28 mouse cellular contexts compared by ENCODE assay signal in the genomic region with DNA sequence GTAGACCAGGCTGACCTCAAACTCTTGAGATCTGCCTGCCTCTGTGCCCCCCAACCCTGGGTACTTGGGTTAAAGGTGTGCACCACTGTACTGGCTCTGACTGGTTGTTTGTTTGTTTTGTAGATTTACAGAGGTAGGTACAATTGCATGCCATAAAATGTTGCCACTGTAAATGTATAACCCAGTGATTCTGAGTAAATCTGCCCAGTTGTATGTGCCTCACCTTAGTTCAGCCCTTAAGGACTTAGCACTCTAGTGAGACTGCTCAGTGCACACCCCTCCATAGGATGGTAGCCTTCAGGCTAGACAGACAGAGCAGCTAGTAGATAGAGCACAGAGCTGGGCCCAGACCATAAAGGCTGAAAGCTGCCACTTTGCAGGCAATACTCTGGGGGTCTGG. TPM values are rescaled to one million over a fixed set of nuclear protein-coding genes. Genes with fewer than 3 reads are reported as not detected.
DNase-seq lines count a peak whose midpoint lies in the region; ATAC-seq and TF ChIP-seq lines count a peak whose summit lies in the region.
"Had no signal": no experiment of that assay in that cellular context is flagged by ENCODE, and none has a peak within 500 bp of the region (broad histone marks: within the 10 kb centered on the region; RNA-seq: fewer than 3 reads in every experiment).

No protein-coding gene starts in this region.

- no peak overlapping the region for H3K27ac ChIP-seq in intestine, embryonic 15.5 days
- H3K27ac ChIP-seq in intestine, embryonic 16.5 days (ENCODE audit: low read length), result 0 out of 2 replicates have a peak overlapping the region, but pooled peaks have one; percentile 3
- no peak overlapping the region for H3K27ac ChIP-seq in hindbrain, postnatal 0 days
- H3K27ac ChIP-seq: embryonic facial prominence, embryonic 13.5 days; embryonic facial prominence, embryonic 15.5 days; forebrain, embryonic 10.5 days; forebrain, embryonic 12.5 days had no signal

- DNase-seq in large intestine, adult 2 months (ENCODE audit: low read depth, low spot score), result peak; percentile 73
- DNase-seq in hindbrain, postnatal 0 days (ENCODE audit: low spot score), result no peak
- DNase-seq: adrenal gland, adult 2 months; adrenal gland, postnatal 10 days; adrenal gland, postnatal 25 days; cerebellum, adult 11 months; cerebellum, adult 18-20 months; cerebellum, adult 8-10 months; cerebellum, adult 9-11 months; cerebellum, postnatal 14 days; cerebellum, postnatal 36 days; embryo, embryonic 11 days had no signal

- no peaks in the 10 kb centered on the region for H3K4me1 ChIP-seq in intestine, embryonic 15.5 days (replicated peaks)
- 0 out of 2 replicates have a peak, but pooled peaks cover 3% of the 10 kb centered on the region for H3K4me1 ChIP-seq in intestine, embryonic 16.5 days (ENCODE audit: control insufficient read depth, insufficient read depth, low read length)
- no peaks in the 10 kb centered on the region for H3K4me1 ChIP-seq in hindbrain, postnatal 0 days (ENCODE audit: insufficient read depth, low read length)
- H3K4me1 ChIP-seq: embryonic facial prominence, embryonic 13.5 days; embryonic facial prominence, embryonic 15.5 days; forebrain, embryonic 10.5 days; forebrain, embryonic 12.5 days had no signal

- ATAC-seq in intestine, embryonic 15.5 days, result peak; percentile 78
- peak; percentile 85 for ATAC-seq in intestine, embryonic 16.5 days
- no peak for ATAC-seq in hindbrain, postnatal 0 days
- no peak for ATAC-seq in granulocyte monocyte progenitor cell, adult 5-6 weeks (replicated peaks; ENCODE audit: poor library complexity, severe bottlenecking)
- ATAC-seq: forebrain, embryonic 14.5 days; forebrain, embryonic 16.5 days had no signal

- H3K27me3 ChIP-seq in intestine, embryonic 15.5 days (replicated peaks), result no peaks in the 10 kb centered on the region
- H3K27me3 ChIP-seq in intestine, embryonic 16.5 days (replicated peaks; ENCODE audit: control insufficient read depth, insufficient read depth, low read length), result no peaks in the 10 kb centered on the region
- H3K27me3 ChIP-seq in hindbrain, postnatal 0 days (ENCODE audit: insufficient read depth, low read length), result no peaks in the 10 kb centered on the region
- H3K27me3 ChIP-seq: embryonic facial prominence, embryonic 13.5 days; embryonic facial prominence, embryonic 15.5 days; forebrain, embryonic 12.5 days had no signal

- H3K36me3 ChIP-seq in intestine, embryonic 15.5 days, result peaks cover 38% of the 10 kb centered on the region
- H3K36me3 ChIP-seq in intestine, embryonic 16.5 days (ENCODE audit: control insufficient read depth, insufficient read depth, low read length), result peaks cover 7% of the 10 kb centered on the region
- peaks cover 47% of the 10 kb centered on the region for H3K36me3 ChIP-seq in hindbrain, postnatal 0 days (ENCODE audit: insufficient read depth, low read length)

- no peak for TF ChIP-seq CTCF in hindbrain, postnatal 0 days (IDR thresholded peaks at IDR 0.05; ENCODE audit: low read depth)

- no peak overlapping the region for H3K9ac ChIP-seq in intestine, embryonic 15.5 days
- no peak overlapping the region for H3K9ac ChIP-seq in intestine, embryonic 16.5 days (ENCODE audit: low read depth, low read length)
- H3K9ac ChIP-seq in hindbrain, postnatal 0 days (replicated peaks; ENCODE audit: low read length), result no peak overlapping the region
- H3K9ac ChIP-seq: embryonic facial prominence, embryonic 13.5 days; embryonic facial prominence, embryonic 15.5 days; forebrain, embryonic 12.5 days had no signal

- no peak overlapping the region for H3K4me2 ChIP-seq in intestine, embryonic 15.5 days (replicated peaks)
- no peak overlapping the region for H3K4me2 ChIP-seq in intestine, embryonic 16.5 days (ENCODE audit: low read depth, low read length)
- no peak overlapping the region for H3K4me2 ChIP-seq in hindbrain, postnatal 0 days (ENCODE audit: low read depth, low read length)
- H3K4me2 ChIP-seq: embryonic facial prominence, embryonic 13.5 days; embryonic facial prominence, embryonic 15.5 days; forebrain, embryonic 12.5 days had no signal

- H3K4me3 ChIP-seq in intestine, embryonic 15.5 days (replicated peaks), result no peak overlapping the region
- no peak overlapping the region for H3K4me3 ChIP-seq in intestine, embryonic 16.5 days (ENCODE audit: low read length)
- H3K4me3 ChIP-seq in hindbrain, postnatal 0 days (ENCODE audit: low read length), result no peak overlapping the region
- H3K4me3 ChIP-seq: embryonic facial prominence, embryonic 13.5 days; embryonic facial prominence, embryonic 15.5 days; erythroblast, embryonic 14.5 days; forebrain, embryonic 10.5 days; forebrain, embryonic 12.5 days had no signal

- H3K9me3 ChIP-seq in intestine, embryonic 15.5 days, result no peaks in the 10 kb centered on the region
- no peaks in the 10 kb centered on the region for H3K9me3 ChIP-seq in intestine, embryonic 16.5 days (ENCODE audit: control insufficient read depth, low read length)
- H3K9me3 ChIP-seq in hindbrain, postnatal 0 days (ENCODE audit: low read length), result no peaks in the 10 kb centered on the region
- H3K9me3 ChIP-seq: embryonic facial prominence, embryonic 13.5 days; embryonic facial prominence, embryonic 15.5 days; forebrain, embryonic 10.5 days; forebrain, embryonic 12.5 days had no signal

RNA-seq across cellular contexts. Expression of gene Zc3h18, which starts 17.3 kb away (rescaled TPM):
- 53.9 and 54.0 TPM in 2 replicates for polyA plus RNA-seq in intestine, embryonic 15.5 days (2015; fragmentation: Nextera tagmentation; extraction: Ambion mirVana)
- 40.5 and 43.1 TPM in 2 replicates for polyA plus RNA-seq in intestine, embryonic 16.5 days (2015; fragmentation: Nextera tagmentation; extraction: Ambion mirVana)
- 18.6 and 29.6 TPM in 2 replicates for polyA plus RNA-seq in large intestine, adult 2 months (2012; rRNA removed)
- total RNA-seq in hindbrain, postnatal 0 days (2014; rRNA removed), result 24.4 and 25.6 TPM in 2 replicates
- polyA plus RNA-seq in hindbrain, postnatal 0 days (2015; fragmentation: Nextera tagmentation; extraction: Ambion mirVana), result 25.2 and 25.3 TPM in 2 replicates
- total RNA-seq in granulocyte monocyte progenitor cell, adult 5-6 weeks (2014; fragmentation: Nextera tagmentation), result 42.9 and 43.9 TPM in 2 replicates
- 66.9 and 67.0 TPM in 2 replicates for total RNA-seq in granulocyte monocyte progenitor cell, adult 5-6 weeks (2017)

RNA-seq across cellular contexts. Expression of gene Il17c, which starts 28.1 kb away (rescaled TPM):
- polyA plus RNA-seq in intestine, embryonic 15.5 days (2015; fragmentation: Nextera tagmentation; extraction: Ambion mirVana), result not detected in 2 replicates
- not detected in 2 replicates for polyA plus RNA-seq in intestine, embryonic 16.5 days (2015; fragmentation: Nextera tagmentation; extraction: Ambion mirVana)
- 0.21 and 0.41 TPM in 2 replicates for polyA plus RNA-seq in large intestine, adult 2 months (2012; rRNA removed)
- total RNA-seq in hindbrain, postnatal 0 days (2014; rRNA removed), result 0.52 TPM in 1 of 2 replicates, not detected in the other
- polyA plus RNA-seq in hindbrain, postnatal 0 days (2015; fragmentation: Nextera tagmentation; extraction: Ambion mirVana), result 0.21 TPM in 1 of 2 replicates, not detected in the other
- total RNA-seq in granulocyte monocyte progenitor cell, adult 5-6 weeks (2014; fragmentation: Nextera tagmentation), result not detected in 2 replicates
- total RNA-seq in granulocyte monocyte progenitor cell, adult 5-6 weeks (2017), result not detected in 2 replicates
- total RNA-seq: adrenal gland, adult 2 months; adrenal gland, postnatal 10 days; adrenal gland, postnatal 25 days; adrenal gland, postnatal 4 days; ES-E14; MEL had no signal
- polyA plus RNA-seq: embryonic facial prominence, embryonic 11.5 days; embryonic facial prominence, embryonic 15.5 days; erythroblast, embryonic 14.5 days; forebrain, embryonic 12.5 days; forebrain, embryonic 14.5 days; forebrain, embryonic 16.5 days had no signal

RNA-seq across cellular contexts. Expression of gene Trhr2, which starts 33.2 kb away (rescaled TPM):
- polyA plus RNA-seq in intestine, embryonic 15.5 days (2015; fragmentation: Nextera tagmentation; extraction: Ambion mirVana), result not detected in 2 replicates
- polyA plus RNA-seq in intestine, embryonic 16.5 days (2015; fragmentation: Nextera tagmentation; extraction: Ambion mirVana), result not detected in 2 replicates
- not detected in 2 replicates for polyA plus RNA-seq in large intestine, adult 2 months (2012; rRNA removed)
- 2.0 and 3.2 TPM in 2 replicates for total RNA-seq in hindbrain, postnatal 0 days (2014; rRNA removed)
- polyA plus RNA-seq in hindbrain, postnatal 0 days (2015; fragmentation: Nextera tagmentation; extraction: Ambion mirVana), result 0.45 and 0.57 TPM in 2 replicates
- total RNA-seq in granulocyte monocyte progenitor cell, adult 5-6 weeks (2014; fragmentation: Nextera tagmentation), result not detected in 2 replicates
- total RNA-seq in granulocyte monocyte progenitor cell, adult 5-6 weeks (2017), result not detected in 2 replicates
- total RNA-seq: adrenal gland, adult 2 months; adrenal gland, postnatal 10 days; adrenal gland, postnatal 25 days; adrenal gland, postnatal 4 days; common myeloid progenitor, adult 5-6 weeks; ES-E14 had no signal
- polyA plus RNA-seq: adrenal gland, adult 2 months; embryonic facial prominence, embryonic 11.5 days; erythroblast, embryonic 14.5 days; forebrain, embryonic 10.5 days; forebrain, embryonic 12.5 days; forebrain, embryonic 14.5 days; forebrain, embryonic 16.5 days had no signal

RNA-seq across cellular contexts. Expression of gene Cyba, which starts 39.0 kb away (rescaled TPM):
- polyA plus RNA-seq in intestine, embryonic 15.5 days (2015; fragmentation: Nextera tagmentation; extraction: Ambion mirVana), result 307 and 314 TPM in 2 replicates
- 338 and 349 TPM in 2 replicates for polyA plus RNA-seq in intestine, embryonic 16.5 days (2015; fragmentation: Nextera tagmentation; extraction: Ambion mirVana)
- 240 and 254 TPM in 2 replicates for polyA plus RNA-seq in large intestine, adult 2 months (2012; rRNA removed)
- 19.6 and 30.6 TPM in 2 replicates for total RNA-seq in hindbrain, postnatal 0 days (2014; rRNA removed)
- 44.0 and 46.2 TPM in 2 replicates for polyA plus RNA-seq in hindbrain, postnatal 0 days (2015; fragmentation: Nextera tagmentation; extraction: Ambion mirVana)
- total RNA-seq in granulocyte monocyte progenitor cell, adult 5-6 weeks (2014; fragmentation: Nextera tagmentation), result 188 and 257 TPM in 2 replicates
- total RNA-seq in granulocyte monocyte progenitor cell, adult 5-6 weeks (2017), result 94.4 and 126 TPM in 2 replicates
- polyA plus RNA-seq: C2C12 had no signal

RNA-seq across cellular contexts. Expression of gene Mvd, which starts 49.5 kb away (rescaled TPM):
- polyA plus RNA-seq in intestine, embryonic 15.5 days (2015; fragmentation: Nextera tagmentation; extraction: Ambion mirVana), result 60.2 and 68.3 TPM in 2 replicates
- 80.4 and 81.7 TPM in 2 replicates for polyA plus RNA-seq in intestine, embryonic 16.5 days (2015; fragmentation: Nextera tagmentation; extraction: Ambion mirVana)
- polyA plus RNA-seq in large intestine, adult 2 months (2012; rRNA removed), result 45.0 and 54.8 TPM in 2 replicates
- total RNA-seq in hindbrain, postnatal 0 days (2014; rRNA removed), result 67.1 and 89.6 TPM in 2 replicates
- 55.2 and 55.5 TPM in 2 replicates for polyA plus RNA-seq in hindbrain, postnatal 0 days (2015; fragmentation: Nextera tagmentation; extraction: Ambion mirVana)
- 8.8 and 10.0 TPM in 2 replicates for total RNA-seq in granulocyte monocyte progenitor cell, adult 5-6 weeks (2014; fragmentation: Nextera tagmentation)
- 4.0 and 4.3 TPM in 2 replicates for total RNA-seq in granulocyte monocyte progenitor cell, adult 5-6 weeks (2017)

Comparison
In these comparisons a context has a peak if more than half of its experiments do, and no peak if none do; other contexts are left out.
1. ATAC-seq: peak in intestine, embryonic 15.5 days (single experiment) and intestine, embryonic 16.5 days (single experiment); none in hindbrain, postnatal 0 days (single experiment) and granulocyte monocyte progenitor cell, adult 5-6 weeks (single experiment).